Mouse (Mus musculus): ENCODE data around the gene Dcaf6. TPM values are rescaled to one million over a fixed set of nuclear protein-coding genes. Genes with fewer than 3 reads are reported as not detected.

Dcaf6 gene
- total RNA-seq, 1 experiment, result 10.2 TPM

- no peaks in the 10 kb centered on the region for H3K36me3 ChIP-seq (ENCODE audit: control insufficient read depth, insufficient read depth, low read length, poor library complexity, severe bottlenecking)
- TF ChIP-seq ZC3H11A (IDR thresholded peaks at IDR 0.05; ENCODE audit: borderline replicate concordance, low read depth, low read length), result no peak
- TF ChIP-seq MAFK (IDR thresholded peaks at IDR 0.05; ENCODE audit: insufficient read depth, low read depth, low read length), result no peak
- no peak for TF ChIP-seq CHD2 (IDR thresholded peaks at IDR 0.05; ENCODE audit: low read depth, low read length)
- TF ChIP-seq ZNF384 (IDR thresholded peaks at IDR 0.05; ENCODE audit: low read depth, low read length), result no peak
- TF ChIP-seq HCFC1 (IDR thresholded peaks at IDR 0.05; ENCODE audit: borderline replicate concordance, insufficient read depth, low read length), result no peak
- no peak for DNase-seq (ENCODE audit: low read depth, low spot score)
- H3K4me1 ChIP-seq (ENCODE audit: control insufficient read depth in 2 of 2, insufficient read depth in 2 of 2, low read length in 2 of 2, poor library complexity in 1 of 2), result peaks cover 0 to 2% of the 10 kb centered on the region in 2 experiments; a peak in 1 of 4 replicates
- H3K4me3 ChIP-seq (ENCODE audit: insufficient read depth in 1 of 2, low read depth in 1 of 2, low read length in 2 of 2, poor library complexity in 1 of 2, severe bottlenecking in 1 of 2), result peak overlapping the region in 1 of 2 experiments; percentile 95; a peak in 2 of 4 replicates
- H3K9me3 ChIP-seq (ENCODE audit: control insufficient read depth, insufficient read depth, low read depth, low read length), result no peaks in the 10 kb centered on the region
- no peak overlapping the region for H3K9ac ChIP-seq (ENCODE audit: insufficient read depth, low read depth, low read length, poor library complexity, severe bottlenecking)
- H3K27ac ChIP-seq (ENCODE audit: insufficient read depth, low read depth, low read length, poor library complexity, severe bottlenecking), result no peak overlapping the region
- in situ Hi-C loops (cut with MboI; ENCODE audit: low sequenced_read_pairs in 2 of 2, unreplicated experiment in 2 of 2), result no loop called here
Measured at GRCm38 (mm10) chr1:165282967-165283345, 177.3 kb downstream of the Dcaf6 start.

GRCm38 (mm10) chr1:165282222-165282966, 177.9 kb downstream of the Dcaf6 start:
- Histone ChIP-seq H3K9ac (ENCODE audit: insufficient read depth, low read depth, low read length, poor library complexity, severe bottlenecking) (peak overlapping the region; percentile 73), H3K4me3 (ENCODE audit: insufficient read depth in 1 of 2, low read depth in 1 of 2, low read length in 2 of 2, poor library complexity in 1 of 2, severe bottlenecking in 1 of 2) (peak overlapping the region; percentile 79 to 95), H3K4me1 (ENCODE audit: control insufficient read depth in 2 of 2, insufficient read depth in 2 of 2, low read length in 2 of 2, poor library complexity in 1 of 2) (peaks cover 0 to 2% of the 10 kb centered on the region in 2 experiments; a peak in 1 of 4 replicates), H3K9me3 (ENCODE audit: control insufficient read depth, insufficient read depth, low read depth, low read length) (no peaks in the 10 kb centered on the region), H3K36me3 (ENCODE audit: control insufficient read depth, insufficient read depth, low read length, poor library complexity, severe bottlenecking) (no peaks in the 10 kb centered on the region), H3K27ac (ENCODE audit: insufficient read depth, low read depth, low read length, poor library complexity, severe bottlenecking) (no peak overlapping the region)
- in situ Hi-C loops (cut with MboI; ENCODE audit: low sequenced_read_pairs in 2 of 2, unreplicated experiment in 2 of 2), result no loop called here
- DNase-seq (ENCODE audit: low read depth, low spot score), result peak; percentile 25
- TF ChIP-seq ZC3H11A (IDR thresholded peaks at IDR 0.05; ENCODE audit: borderline replicate concordance, low read depth, low read length), result no peak
- no peak for TF ChIP-seq MAFK (IDR thresholded peaks at IDR 0.05; ENCODE audit: insufficient read depth, low read depth, low read length)
- TF ChIP-seq CHD2 (IDR thresholded peaks at IDR 0.05; ENCODE audit: low read depth, low read length), result no peak
- TF ChIP-seq ZNF384 (IDR thresholded peaks at IDR 0.05; ENCODE audit: low read depth, low read length), result no peak
- TF ChIP-seq HCFC1 (IDR thresholded peaks at IDR 0.05; ENCODE audit: borderline replicate concordance, insufficient read depth, low read length), result no peak

- Histone ChIP-seq H3K9ac (ENCODE audit: insufficient read depth, low read depth, low read length, poor library complexity, severe bottlenecking) (peak overlapping the region; percentile 73), H3K36me3 (ENCODE audit: control insufficient read depth, insufficient read depth, low read length, poor library complexity, severe bottlenecking) (no peaks in the 10 kb centered on the region), H3K9me3 (ENCODE audit: control insufficient read depth, insufficient read depth, low read depth, low read length) (no peaks in the 10 kb centered on the region), H3K4me1 (ENCODE audit: control insufficient read depth in 2 of 2, insufficient read depth in 2 of 2, low read length in 2 of 2, poor library complexity in 1 of 2) (peaks cover 0 to 2% of the 10 kb centered on the region in 2 experiments; a peak in 1 of 4 replicates), H3K4me3 (ENCODE audit: insufficient read depth in 1 of 2, low read depth in 1 of 2, low read length in 2 of 2, poor library complexity in 1 of 2, severe bottlenecking in 1 of 2) (peak overlapping the region; percentile 79 to 95), H3K27ac (ENCODE audit: insufficient read depth, low read depth, low read length, poor library complexity, severe bottlenecking) (no peak overlapping the region)
- DNase-seq (ENCODE audit: low read depth, low spot score), result no peak
- no peak for TF ChIP-seq ZNF384 (IDR thresholded peaks at IDR 0.05; ENCODE audit: low read depth, low read length)
- no peak for TF ChIP-seq HCFC1 (IDR thresholded peaks at IDR 0.05; ENCODE audit: borderline replicate concordance, insufficient read depth, low read length)
- no peak for TF ChIP-seq MAFK (IDR thresholded peaks at IDR 0.05; ENCODE audit: insufficient read depth, low read depth, low read length)
- no peak for TF ChIP-seq ZC3H11A (IDR thresholded peaks at IDR 0.05; ENCODE audit: borderline replicate concordance, low read depth, low read length)
- TF ChIP-seq CHD2 (IDR thresholded peaks at IDR 0.05; ENCODE audit: low read depth, low read length), result no peak
- in situ Hi-C loops (cut with MboI; ENCODE audit: low sequenced_read_pairs in 2 of 2, unreplicated experiment in 2 of 2), result no loop called here
Measured at GRCm38 (mm10) chr1:165281351-165282221, 178.7 kb downstream of the Dcaf6 start.

- in situ Hi-C loops (cut with MboI; ENCODE audit: low sequenced_read_pairs in 2 of 2, unreplicated experiment in 2 of 2), result no loop called here
- H3K27ac ChIP-seq (ENCODE audit: insufficient read depth, low read depth, low read length, poor library complexity, severe bottlenecking), result no peak overlapping the region
- H3K4me1 ChIP-seq (ENCODE audit: control insufficient read depth in 2 of 2, insufficient read depth in 2 of 2, low read length in 2 of 2, poor library complexity in 1 of 2), result peaks cover 0 to 2% of the 10 kb centered on the region in 2 experiments; a peak in 1 of 4 replicates
- no peak overlapping the region for H3K4me3 ChIP-seq (ENCODE audit: insufficient read depth in 1 of 2, low read depth in 1 of 2, low read length in 2 of 2, poor library complexity in 1 of 2, severe bottlenecking in 1 of 2)
- no peaks in the 10 kb centered on the region for H3K36me3 ChIP-seq (ENCODE audit: control insufficient read depth, insufficient read depth, low read length, poor library complexity, severe bottlenecking)
- no peak for DNase-seq (ENCODE audit: low read depth, low spot score)
- TF ChIP-seq HCFC1 (IDR thresholded peaks at IDR 0.05; ENCODE audit: borderline replicate concordance, insufficient read depth, low read length) (no peak), ZC3H11A (IDR thresholded peaks at IDR 0.05; ENCODE audit: borderline replicate concordance, low read depth, low read length) (no peak), MAFK (IDR thresholded peaks at IDR 0.05; ENCODE audit: insufficient read depth, low read depth, low read length) (no peak), CHD2 (IDR thresholded peaks at IDR 0.05; ENCODE audit: low read depth, low read length) (no peak), ZNF384 (IDR thresholded peaks at IDR 0.05; ENCODE audit: low read depth, low read length) (no peak)
- H3K9me3 ChIP-seq (ENCODE audit: control insufficient read depth, insufficient read depth, low read depth, low read length), result no peaks in the 10 kb centered on the region
- no peak overlapping the region for H3K9ac ChIP-seq (ENCODE audit: insufficient read depth, low read depth, low read length, poor library complexity, severe bottlenecking)
Measured at GRCm38 (mm10) chr1:165280741-165281140, 179.5 kb downstream of the Dcaf6 start.

Other genes with a start within 250 kb of the Dcaf6 start
- gene Tiprl, start 223.5 kb downstream of the Dcaf6 start, total RNA-seq (2012; rRNA removed), result 27.4 and 40.2 TPM in 2 replicates
- gene Gpr161, start 164.7 kb downstream of the Dcaf6 start, total RNA-seq (2012; rRNA removed), result 3.3 and 4.5 TPM in 2 replicates
- 17.3 and 26.8 TPM in 2 replicates for gene Mpc2, start 162 bp upstream of the Dcaf6 start, total RNA-seq (2012; rRNA removed)
- 0.11 and 0.22 TPM in 2 replicates for gene Adcy10, start 24.7 kb upstream of the Dcaf6 start, total RNA-seq (2012; rRNA removed)
- 52.0 and 60.1 TPM in 2 replicates for gene Mpzl1, start 174.1 kb upstream of the Dcaf6 start, total RNA-seq (2012; rRNA removed)
- 1.5 and 5.4 TPM in 2 replicates for gene Rcsd1, start 249.3 kb upstream of the Dcaf6 start, total RNA-seq (2012; rRNA removed)

Measured in ES-E14 (cell line).